8 mouse cellular contexts compared by ENCODE assay signal in genomic region chr9:41937967-41938348, GRCm38 (mm10).
DNase-seq lines count a peak whose midpoint lies in the region; ATAC-seq and TF ChIP-seq lines count a peak whose summit lies in the region.

No protein-coding gene starts in this region.

- no peak for ATAC-seq in kidney, embryonic 15.5 days (replicated peaks; ENCODE audit: low FRiP score)
- ATAC-seq in midbrain, postnatal 0 days (ENCODE audit: low FRiP score) = no peak
- no peak for ATAC-seq in frontal cortex, adult (ENCODE audit: low TSS enrichment)

- peak overlapping the region; percentile 89 for H3K27ac ChIP-seq in kidney, embryonic 15.5 days
- H3K27ac ChIP-seq in midbrain, postnatal 0 days (ENCODE audit: low read depth, low read length) = peak overlapping the region; percentile 78

- H3K9me3 ChIP-seq in kidney, embryonic 15.5 days (replicated peaks) = no peaks in the 10 kb centered on the region
- H3K9me3 ChIP-seq in midbrain, postnatal 0 days (ENCODE audit: low read length) = no peaks in the 10 kb centered on the region

- DNase-seq in ovary, postnatal 14 days (ENCODE audit: low spot score) = peak; percentile 62
- no peak for DNase-seq in ovary, postnatal 36 days (ENCODE audit: low spot score)
- DNase-seq in gastrocnemius, postnatal 10 days = peak; percentile 54
- peak; percentile 74 for DNase-seq in midbrain, postnatal 0 days (ENCODE audit: low spot score)
- no peak for DNase-seq in right cerebral cortex, postnatal 14 days
- DNase-seq in thymus, adult 18-20 months = no peak

- no peak overlapping the region for H3K9ac ChIP-seq in kidney, embryonic 15.5 days
- peak overlapping the region; percentile 36; the same call in 1 of the 2 replicates for H3K9ac ChIP-seq in midbrain, postnatal 0 days (replicated peaks; ENCODE audit: low read length, poor library complexity, severe bottlenecking)

- H3K4me2 ChIP-seq in kidney, embryonic 15.5 days = no peak overlapping the region
- H3K4me2 ChIP-seq in midbrain, postnatal 0 days (ENCODE audit: low read depth, low read length, poor library complexity, severe bottlenecking) = no peak overlapping the region

- WGBS in kidney, embryonic 15.5 days = 13% methylated on average over 3 of the region's 3 CpGs
- WGBS in midbrain, postnatal 0 days = 14% methylated on average over 3 of the region's 3 CpGs

- no peak for TF ChIP-seq CTCF in midbrain, postnatal 0 days (IDR thresholded peaks at IDR 0.05)

- no peak overlapping the region for H3K4me3 ChIP-seq in kidney, embryonic 15.5 days (replicated peaks)
- H3K4me3 ChIP-seq in midbrain, postnatal 0 days (ENCODE audit: low read depth, low read length) = no peak overlapping the region

- peaks cover 62% of the 10 kb centered on the region for H3K4me1 ChIP-seq in kidney, embryonic 15.5 days
- H3K4me1 ChIP-seq in midbrain, postnatal 0 days (ENCODE audit: insufficient read depth, low read length) = peaks cover 25% of the 10 kb centered on the region

- H3K27me3 ChIP-seq in kidney, embryonic 15.5 days = no peaks in the 10 kb centered on the region
- no peaks in the 10 kb centered on the region for H3K27me3 ChIP-seq in midbrain, postnatal 0 days (ENCODE audit: insufficient read depth, low read length)

- no peaks in the 10 kb centered on the region for H3K36me3 ChIP-seq in kidney, embryonic 15.5 days
- H3K36me3 ChIP-seq in midbrain, postnatal 0 days (ENCODE audit: insufficient read depth, low read length) = no peaks in the 10 kb centered on the region

Comparison
In these comparisons a context has a peak if more than half of its experiments do, and no peak if none do; other contexts are left out.
1. DNase-seq: peak in ovary, postnatal 14 days (single experiment), gastrocnemius, postnatal 10 days (single experiment) and midbrain, postnatal 0 days (single experiment); none in ovary, postnatal 36 days (single experiment), right cerebral cortex, postnatal 14 days (single experiment) and thymus, adult 18-20 months (0 of 2).